Mouse (Mus musculus): ENCODE data around the gene Spred2.

GRCm38 (mm10) chr11:19929087-19929865 is 5.1 kb downstream of the Spred2 start:
- TF ChIP-seq CTCF (IDR thresholded peaks at IDR 0.05; ENCODE audit: low read depth) (no peak), EP300 (optimal IDR thresholded peaks at IDR 0.05) (no peak)

All from stomach, postnatal 0 days (tissue).